Mouse (Mus musculus) heart, postnatal 0 days (tissue): ENCODE data around the gene Rora.

Experiments
- CTCF ChIP-seq: IDR thresholded peaks from 2 replicates; pipeline ENCODE4 v1.5.1; 2016; ENCODE audit warnings: antibody characterized with exemption, control low read depth, low read depth
- EP300 ChIP-seq: IDR thresholded peaks from 2 replicates; pipeline ENCODE4 v1.6.1; 2016; ENCODE audit warnings: antibody characterized with exemption, low read depth

DNA sequence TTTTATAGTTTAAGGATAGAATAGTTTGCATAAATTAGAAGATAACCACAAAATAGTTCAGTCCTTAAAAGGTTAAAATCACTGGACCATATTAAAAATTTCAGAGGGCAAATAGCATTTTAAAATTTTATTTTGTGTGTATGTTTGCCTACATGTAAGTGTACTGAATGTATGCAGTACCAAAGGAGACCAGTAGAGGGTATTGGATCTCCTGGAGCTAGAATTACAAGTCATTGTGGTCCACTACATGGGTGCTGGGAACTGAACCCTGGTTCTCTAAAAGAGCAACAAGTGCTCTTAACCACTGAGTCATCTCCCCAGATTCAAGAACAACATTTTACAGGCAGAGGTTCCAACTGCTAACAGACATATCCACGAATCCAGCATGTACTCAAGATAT, 493.4 kb downstream of the Rora start:
- no peak; the same call in 1 of the 2 replicates for TF ChIP-seq CTCF
- TF ChIP-seq EP300, result no peak
